Mouse (Mus musculus) intestine, postnatal 0 days (tissue): Measurements from ENCODE around the gene Spire2. TPM values are rescaled to one million over a fixed set of nuclear protein-coding genes. Genes with fewer than 3 reads are reported as not detected.
A peak's percentile ranks its signal among the peaks of the same experiment; 100 is the strongest.
"Not testable (repeated sequence)": the region's sequence is repeated elsewhere in the genome, so short reads cannot be mapped to it uniquely, and the experiment has no call there.

Source experiments
- ATAC-seq: fragments of 200-750 bp; cut with Nextera tagmentation; 2 replicates; pipeline ENCODE4 v1.8.0; 2017; ENCODE audit warnings: mild to moderate bottlenecking, moderate TSS enrichment, moderate library complexity
- H3K27ac ChIP-seq: fragments of 300-500 bp; sonication (generic); 2 replicates; pipeline ENCODE4 v1.5.1; 2014; ENCODE audit warnings: mild to moderate bottlenecking, low read depth, low read length, moderate library complexity
- H3K27me3 ChIP-seq: fragments of 300-500 bp; sonication (generic); replicated peaks from 2 replicates; pipeline ENCODE4 v1.6.1; 2014; ENCODE audit warnings: low read length, mixed read lengths; ENCODE audit not compliant: control insufficient read depth, insufficient read depth
- H3K36me3 ChIP-seq: fragments of 300-500 bp; sonication (generic); 2 replicates; pipeline ENCODE4 v1.6.1; 2014; ENCODE audit warnings: mild to moderate bottlenecking, moderate library complexity; ENCODE audit not compliant: control insufficient read depth, insufficient read depth
- H3K4me1 ChIP-seq: fragments of 300-500 bp; sonication (generic); replicated peaks from 2 replicates; pipeline ENCODE4 v1.6.1; 2014; ENCODE audit warnings: antibody characterized with exemption, low read length, mixed read lengths; ENCODE audit not compliant: control insufficient read depth, insufficient read depth
- H3K4me2 ChIP-seq: fragments of 300-500 bp; sonication (generic); replicated peaks from 2 replicates; pipeline ENCODE4 v1.6.1; 2014; ENCODE audit warnings: low read depth, mild to moderate bottlenecking, moderate library complexity
- H3K4me3 ChIP-seq: fragments of 300-500 bp; sonication (generic); 2 replicates; pipeline ENCODE4 v1.5.1; 2014; ENCODE audit warnings: low read depth, low read length
- H3K9ac ChIP-seq: fragments of 300-500 bp; sonication (generic); 2 replicates; pipeline ENCODE4 v1.6.1; 2014; ENCODE audit warnings: mild to moderate bottlenecking, low read depth, low read length
- H3K9me3 ChIP-seq: fragments of 300-500 bp; sonication (generic); 2 replicates; pipeline ENCODE4 v1.6.1; 2016; ENCODE audit warnings: mixed run types; ENCODE audit not compliant: control insufficient read depth
- CTCF ChIP-seq: sonication (generic); IDR thresholded peaks from 2 replicates; pipeline ENCODE4 v1.5.1; 2016; ENCODE audit warnings: low read depth, mild to moderate bottlenecking, control low read depth, antibody characterized with exemption, moderate library complexity
- WGBS: fragments of 180-500 bp; shearing (Covaris S2); extraction: QIAGEN DNeasy Blood & Tissue Kit; methylation state at CpG from one replicate; pipeline ENCODE4 v1.1.7; 2014; 5-methylcytosine and 5-hydroxymethylcytosine counted together
- polyA plus RNA-seq: library from polyadenylated mRNA; unstranded; fragments of >200 nt; fragmentation: Nextera tagmentation; extraction: Ambion mirVana; gene quantifications from 2 replicates; pipeline ENCODE4 v1.2.1, GENCODE M21; 2015

Gene Spire2
- polyA plus RNA-seq, 1 experiment from 2014 or later = 2.5 TPM

GRCm38 (mm10) chr8:123414255-123414654 lies 81.7 kb downstream of the Spire2 start:
- Histone ChIP-seq H3K4me2 (no peak overlapping the region), H3K36me3 (no peaks in the 10 kb centered on the region), H3K4me3 (no peak overlapping the region), H3K9ac (no peak overlapping the region), H3K4me1 (no peaks in the 10 kb centered on the region), H3K27me3 (peaks cover 39% of the 10 kb centered on the region), H3K9me3 (no peaks in the 10 kb centered on the region), H3K27ac (no peak overlapping the region)
- no peak for ATAC-seq
- TF ChIP-seq CTCF = no peak
- WGBS = 12% methylated on average over 9 of the region's 9 CpGs

- 79% methylated on average over 5 of the region's 5 CpGs for WGBS
- H3K36me3 ChIP-seq, H3K27ac ChIP-seq, H3K4me3 ChIP-seq, H3K9ac ChIP-seq, H3K4me1 ChIP-seq, ATAC-seq, H3K4me2 ChIP-seq, H3K9me3 ChIP-seq: not testable (repeated sequence)
- H3K27me3 ChIP-seq = peaks cover 30% of the 10 kb centered on the region
Observed at GRCm38 (mm10) chr8:123414997-123415696, 82.6 kb downstream of the Spire2 start.

DNA sequence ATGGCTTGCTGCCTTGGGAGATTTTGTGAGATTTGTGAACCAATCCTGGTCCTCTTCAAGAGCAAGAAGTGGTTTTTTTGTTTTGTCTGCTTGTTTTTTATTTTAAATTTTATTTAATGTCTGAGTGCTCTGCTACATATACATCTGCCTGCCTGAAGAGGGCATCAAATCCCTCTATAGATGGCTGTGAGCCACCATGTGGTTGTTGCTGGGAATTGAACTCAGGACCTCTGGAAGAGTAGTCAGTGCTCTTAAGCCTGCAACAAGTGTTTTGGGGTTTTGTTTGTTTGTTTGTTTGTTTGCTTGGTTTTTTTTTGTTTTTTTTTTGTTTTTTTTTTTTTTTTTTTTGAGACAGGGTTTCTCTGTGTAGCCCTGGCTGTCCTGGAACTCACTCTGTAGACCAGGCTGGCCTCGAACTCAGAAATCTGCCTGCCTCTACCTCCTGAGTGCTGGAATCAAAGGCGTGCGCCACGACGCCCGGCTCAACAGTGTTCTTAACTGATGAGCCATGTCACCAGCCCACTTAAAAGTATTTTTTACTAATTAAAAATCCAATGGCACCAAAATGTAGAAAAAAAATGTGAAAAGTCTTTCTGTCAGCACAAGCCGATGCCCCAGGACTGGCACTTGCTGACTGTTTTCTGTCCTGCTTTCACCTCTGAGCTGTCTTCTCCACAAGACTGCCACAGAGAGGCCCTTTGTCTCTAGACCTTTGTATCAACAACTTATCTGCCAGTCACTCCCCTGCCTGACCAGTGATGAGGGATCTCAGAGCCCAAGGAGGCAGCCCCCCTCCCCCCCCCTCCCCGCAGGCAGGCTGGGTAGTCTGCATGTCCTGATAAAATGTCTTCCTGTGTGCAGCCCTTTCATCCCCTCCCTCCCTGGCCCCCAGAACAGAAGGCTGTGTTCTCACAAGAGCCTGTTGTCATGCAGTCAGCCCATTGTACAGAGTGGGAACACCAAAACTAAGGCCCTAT lies 83.7 kb downstream of the Spire2 start:
- Histone ChIP-seq H3K27me3 (peaks cover 19% of the 10 kb centered on the region), H3K4me2 (no peak overlapping the region), H3K9me3 (no peaks in the 10 kb centered on the region), H3K27ac (no peak overlapping the region), H3K4me1 (no peaks in the 10 kb centered on the region), H3K36me3 (no peaks in the 10 kb centered on the region), H3K4me3 (no peak overlapping the region), H3K9ac (no peak overlapping the region)
- peak; percentile 64 for TF ChIP-seq CTCF
- ATAC-seq = no peak
- 80% methylated on average over 8 of the region's 8 CpGs for WGBS

GRCm38 (mm10) chr8:123416944-123417555 lies 84.5 kb downstream of the Spire2 start:
- 62% methylated on average over 8 of the region's 8 CpGs for WGBS

More at GRCm38 (mm10) chr8:123416944-123417555, 84.5 kb downstream of the Spire2 start:
- peaks cover 11% of the 10 kb centered on the region for H3K27me3 ChIP-seq
- H3K4me1 ChIP-seq = no peaks in the 10 kb centered on the region
- H3K9ac ChIP-seq = no peak overlapping the region
- H3K4me2 ChIP-seq = no peak overlapping the region
- 0 out of 2 replicates have a peak, but pooled peaks have one; percentile 11 for ATAC-seq
- H3K36me3 ChIP-seq = no peaks in the 10 kb centered on the region
- no peaks in the 10 kb centered on the region for H3K9me3 ChIP-seq
- H3K27ac ChIP-seq = no peak overlapping the region
- TF ChIP-seq CTCF = no peak
- no peak overlapping the region for H3K4me3 ChIP-seq

Other genes with a start within 250 kb of the Spire2 start
- gene Rpl13, start 230.4 kb upstream of the Spire2 start, polyA plus RNA-seq = 948 and 1,014 TPM in 2 replicates
- 0.46 and 0.67 TPM in 2 replicates for gene Cpne7, start 215.3 kb upstream of the Spire2 start, polyA plus RNA-seq
- 3.4 and 3.5 TPM in 2 replicates for gene Sult5a1, start 174.4 kb upstream of the Spire2 start, polyA plus RNA-seq
- gene Dpep1, start 146.5 kb upstream of the Spire2 start, polyA plus RNA-seq = 30.8 and 32.7 TPM in 2 replicates
- gene Chmp1a, start 120.0 kb upstream of the Spire2 start, polyA plus RNA-seq = 203 TPM in 2 replicates
- 0.55 and 1.2 TPM in 2 replicates for gene Spata33, start 119.9 kb upstream of the Spire2 start, polyA plus RNA-seq
- 11.8 and 14.0 TPM in 2 replicates for gene Cdk10, start 107.9 kb upstream of the Spire2 start, polyA plus RNA-seq
- gene Spata2l, start 96.5 kb upstream of the Spire2 start, polyA plus RNA-seq = 5.0 TPM in 2 replicates
- 7.2 and 7.4 TPM in 2 replicates for gene Zfp276, start 78.5 kb upstream of the Spire2 start, polyA plus RNA-seq
- gene Vps9d1, start 78.4 kb upstream of the Spire2 start, polyA plus RNA-seq = 7.1 and 8.3 TPM in 2 replicates
- 5.3 and 7.8 TPM in 2 replicates for gene Fanca, start 14.1 kb upstream of the Spire2 start, polyA plus RNA-seq
- 147 and 178 TPM in 2 replicates for gene Tcf25, start 41.0 kb downstream of the Spire2 start, polyA plus RNA-seq
- gene Mc1r, start 74.4 kb downstream of the Spire2 start, polyA plus RNA-seq = not detected in 2 replicates
- 22.5 and 23.9 TPM in 2 replicates for gene Tubb3, start 78.7 kb downstream of the Spire2 start, polyA plus RNA-seq
- gene Def8, start 90.8 kb downstream of the Spire2 start, polyA plus RNA-seq = 16.6 and 18.4 TPM in 2 replicates
- 30.8 and 34.7 TPM in 2 replicates for gene Afg3l1, start 145.2 kb downstream of the Spire2 start, polyA plus RNA-seq
- gene Dbndd1, start 182.8 kb downstream of the Spire2 start, polyA plus RNA-seq = 0.87 and 0.93 TPM in 2 replicates
- 6.8 TPM in 2 replicates for gene Gas8, start 186.1 kb downstream of the Spire2 start, polyA plus RNA-seq